13 mouse cellular contexts compared by ENCODE assay signal in the genomic region with DNA sequence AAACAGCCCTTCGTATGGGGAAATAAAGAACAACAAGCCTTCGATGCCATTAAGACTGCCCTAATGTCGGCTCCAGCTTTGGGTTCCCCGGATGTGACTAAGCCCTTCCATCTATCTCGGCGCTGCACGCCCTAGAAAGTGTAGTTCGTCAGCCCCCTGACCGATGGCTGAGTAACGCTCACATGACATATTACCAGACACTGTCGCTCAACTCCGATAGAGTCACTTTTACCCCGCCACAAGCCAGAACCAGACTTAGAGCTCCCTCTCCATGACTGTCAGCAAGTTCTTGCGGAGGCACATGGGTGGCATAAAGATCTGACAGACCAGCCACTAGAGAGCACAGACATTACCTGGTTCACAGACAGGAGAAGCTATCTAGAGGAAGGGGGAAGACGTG. TPM values are rescaled to one million over a fixed set of nuclear protein-coding genes. Genes with fewer than 3 reads are reported as not detected.
DNase-seq lines count a peak whose midpoint lies in the region; ATAC-seq and TF ChIP-seq lines count a peak whose summit lies in the region.
"Had no signal": no experiment of that assay in that cellular context is flagged by ENCODE, and none has a peak within 500 bp of the region (broad histone marks: within the 10 kb centered on the region; RNA-seq: fewer than 3 reads in every experiment).

No protein-coding gene starts in this region.

- H3K27me3 ChIP-seq in kidney, embryonic 14.5 days (ENCODE audit: control insufficient read depth, insufficient read depth, low read length), result no peaks in the 10 kb centered on the region
- no peaks in the 10 kb centered on the region for H3K27me3 ChIP-seq in kidney, adult 2 months (replicated peaks; ENCODE audit: control insufficient read depth, insufficient read depth, low read length)
- no peaks in the 10 kb centered on the region for H3K27me3 ChIP-seq in neural tube, embryonic 12.5 days (replicated peaks)
- no peaks in the 10 kb centered on the region for H3K27me3 ChIP-seq in neural tube, embryonic 15.5 days (replicated peaks)
- H3K27me3 ChIP-seq: limb, embryonic 15.5 days had no signal

- no peak for TF ChIP-seq POLR2A in kidney, adult 2 months (IDR thresholded peaks at IDR 0.05; ENCODE audit: low read depth, low read length)

- H3K9me3 ChIP-seq in kidney, embryonic 14.5 days (ENCODE audit: control insufficient read depth, low read length), result peaks cover 4% of the 10 kb centered on the region
- no peaks in the 10 kb centered on the region for H3K9me3 ChIP-seq in neural tube, embryonic 12.5 days
- no peaks in the 10 kb centered on the region for H3K9me3 ChIP-seq in neural tube, embryonic 15.5 days (replicated peaks)

- TF ChIP-seq CTCF in kidney, adult 2 months (conservative IDR thresholded peaks at IDR 0.05; ENCODE audit: insufficient read depth, insufficient read length, low read depth, low read length), result no peak
- TF ChIP-seq CTCF in gastrocnemius, adult 2 months (IDR thresholded peaks at IDR 0.05), result no peak

- 95% methylated on average over 15 of the region's 15 CpGs for WGBS in kidney, embryonic 14.5 days
- WGBS in kidney, adult 2 months, result 94% methylated on average over 15 of the region's 15 CpGs
- WGBS in neural tube, embryonic 12.5 days, result 96% methylated on average over 15 of the region's 15 CpGs
- WGBS in neural tube, embryonic 15.5 days, result 97% methylated on average over 15 of the region's 15 CpGs

- no peak overlapping the region for H3K27ac ChIP-seq in kidney, embryonic 14.5 days (ENCODE audit: low read depth, low read length)
- no peak overlapping the region for H3K27ac ChIP-seq in kidney, adult 2 months (ENCODE audit: insufficient read depth, low read depth, low read length)
- H3K27ac ChIP-seq in neural tube, embryonic 12.5 days, result no peak overlapping the region
- H3K27ac ChIP-seq in neural tube, embryonic 15.5 days (replicated peaks), result no peak overlapping the region
- no peak overlapping the region for H3K27ac ChIP-seq in gastrocnemius, adult 2 months
- H3K27ac ChIP-seq: limb, embryonic 15.5 days had no signal

- H3K4me1 ChIP-seq in kidney, embryonic 14.5 days (ENCODE audit: control insufficient read depth, insufficient read depth, low read length), result no peaks in the 10 kb centered on the region
- H3K4me1 ChIP-seq in kidney, adult 2 months (ENCODE audit: control insufficient read depth, insufficient read depth, low read length), result no peaks in the 10 kb centered on the region
- no peaks in the 10 kb centered on the region for H3K4me1 ChIP-seq in neural tube, embryonic 12.5 days
- H3K4me1 ChIP-seq in neural tube, embryonic 15.5 days, result peaks cover 10% of the 10 kb centered on the region; the same call in 1 of the 2 replicates
- H3K4me1 ChIP-seq: limb, embryonic 15.5 days had no signal

- no peak overlapping the region for H3K9ac ChIP-seq in kidney, embryonic 14.5 days (ENCODE audit: low read depth, low read length)
- H3K9ac ChIP-seq in neural tube, embryonic 12.5 days, result no peak overlapping the region
- H3K9ac ChIP-seq in neural tube, embryonic 15.5 days (replicated peaks), result no peak overlapping the region
- H3K9ac ChIP-seq: limb, embryonic 15.5 days had no signal

- no peak for ATAC-seq in kidney, embryonic 14.5 days (ENCODE audit: low FRiP score, low TSS enrichment)
- no peak for ATAC-seq in neural tube, embryonic 12.5 days (ENCODE audit: low FRiP score, low read depth)
- no peak for ATAC-seq in neural tube, embryonic 15.5 days (ENCODE audit: low FRiP score)

- DNase-seq in cerebellum, adult 9-11 months, result peak; percentile 36
- DNase-seq in cerebellum, adult 8-10 months, result no peak
- no peak for DNase-seq in kidney, adult 2 months
- no peak for DNase-seq in gastrocnemius, adult 2 months
- no peak for DNase-seq in gastrocnemius, postnatal 14 days
- DNase-seq: adrenal gland, postnatal 25 days; kidney, postnatal 36 days; layer of hippocampus, postnatal 36 days; spleen, adult 18-20 months had no signal

- no peak overlapping the region for H3K4me3 ChIP-seq in kidney, embryonic 14.5 days (ENCODE audit: low read length)
- no peak overlapping the region for H3K4me3 ChIP-seq in kidney, adult 2 months (ENCODE audit: insufficient read depth, low read depth, low read length)
- no peak overlapping the region for H3K4me3 ChIP-seq in neural tube, embryonic 12.5 days
- H3K4me3 ChIP-seq in neural tube, embryonic 15.5 days (replicated peaks), result no peak overlapping the region
- H3K4me3 ChIP-seq in gastrocnemius, adult 2 months, result no peak overlapping the region

- peak overlapping the region; percentile 48; the same call in 1 of the 2 replicates for H3K4me2 ChIP-seq in kidney, embryonic 14.5 days (replicated peaks; ENCODE audit: low read depth, low read length)
- H3K4me2 ChIP-seq in neural tube, embryonic 12.5 days (replicated peaks), result peak overlapping the region; percentile 2; the same call in 1 of the 2 replicates
- H3K4me2 ChIP-seq in neural tube, embryonic 15.5 days, result no peak overlapping the region

- intact Hi-C loops in gastrocnemius, adult 2 months (cut with DNase I), result no loop called here
- intact Hi-C loops in gastrocnemius, postnatal 14 days (cut with DNase I; ENCODE audit: low total_unique reads), result no loop called here

- H3K36me3 ChIP-seq in kidney, embryonic 14.5 days (ENCODE audit: control insufficient read depth, insufficient read depth, low read length), result no peaks in the 10 kb centered on the region
- H3K36me3 ChIP-seq in kidney, adult 2 months (ENCODE audit: control insufficient read depth, insufficient read depth, low read length), result peaks cover 2% of the 10 kb centered on the region; the same call in 1 of the 2 replicates
- H3K36me3 ChIP-seq in neural tube, embryonic 12.5 days, result no peaks in the 10 kb centered on the region; the same call in 1 of the 2 replicates
- H3K36me3 ChIP-seq in neural tube, embryonic 15.5 days, result peaks cover 3% of the 10 kb centered on the region; the same call in 1 of the 2 replicates
- H3K36me3 ChIP-seq: limb, embryonic 15.5 days had no signal

RNA-seq across cellular contexts. Expression of a gene that starts 16.1 kb away (rescaled TPM):
- polyA plus RNA-seq in kidney, embryonic 14.5 days (2014; fragmentation: Nextera tagmentation; extraction: Ambion mirVana), result 6.8 and 6.9 TPM in 2 replicates
- polyA plus RNA-seq in kidney, adult 2 months (2012; rRNA removed), result 0.46 and 0.69 TPM in 2 replicates
- 6.0 and 6.1 TPM in 2 replicates for polyA plus RNA-seq in neural tube, embryonic 12.5 days (2016; fragmentation: Nextera tagmentation; extraction: Ambion mirVana)
- polyA plus RNA-seq in neural tube, embryonic 15.5 days (2015; fragmentation: Nextera tagmentation; extraction: Ambion mirVana), result 9.2 and 9.3 TPM in 2 replicates
- 1 to 10 TPM; 2.9 to 4.1 TPM for total RNA-seq in gastrocnemius, adult 2 months (2021)
- total RNA-seq in gastrocnemius, postnatal 14 days (2021), result 1 to 10 TPM; 3.1 to 3.7 TPM

RNA-seq across cellular contexts. Expression of a gene that starts 19.2 kb away (rescaled TPM):
- polyA plus RNA-seq in kidney, embryonic 14.5 days (2014; fragmentation: Nextera tagmentation; extraction: Ambion mirVana), result 2.0 and 2.2 TPM in 2 replicates
- polyA plus RNA-seq in kidney, adult 2 months (2012; rRNA removed), result 3.1 and 3.5 TPM in 2 replicates
- polyA plus RNA-seq in neural tube, embryonic 12.5 days (2016; fragmentation: Nextera tagmentation; extraction: Ambion mirVana), result 2.3 and 2.8 TPM in 2 replicates
- polyA plus RNA-seq in neural tube, embryonic 15.5 days (2015; fragmentation: Nextera tagmentation; extraction: Ambion mirVana), result 7.4 and 9.0 TPM in 2 replicates
- under 1 TPM; 0.20 to 0.39 TPM for total RNA-seq in gastrocnemius, adult 2 months (2021)
- total RNA-seq in gastrocnemius, postnatal 14 days (2021), result under 1 TPM; 0.33 to 0.47 TPM

RNA-seq across cellular contexts. Expression of a gene that starts 25.7 kb away (rescaled TPM):
- polyA plus RNA-seq in kidney, embryonic 14.5 days (2014; fragmentation: Nextera tagmentation; extraction: Ambion mirVana), result 24.3 and 27.9 TPM in 2 replicates
- polyA plus RNA-seq in kidney, adult 2 months (2012; rRNA removed), result 7.2 and 7.7 TPM in 2 replicates
- polyA plus RNA-seq in neural tube, embryonic 12.5 days (2016; fragmentation: Nextera tagmentation; extraction: Ambion mirVana), result 24.2 and 27.1 TPM in 2 replicates
- 19.5 and 23.5 TPM in 2 replicates for polyA plus RNA-seq in neural tube, embryonic 15.5 days (2015; fragmentation: Nextera tagmentation; extraction: Ambion mirVana)
- 10 to 100 TPM in 1 of 2 experiments, 1 to 10 TPM in 1; 8.3 to 10.2 TPM for total RNA-seq in gastrocnemius, adult 2 months (2021)
- 10 to 100 TPM in 1 of 2 experiments, 1 to 10 TPM in 1; 9.3 to 10.3 TPM for total RNA-seq in gastrocnemius, postnatal 14 days (2021)

RNA-seq across cellular contexts. Expression of a gene that starts 37.1 kb away (rescaled TPM):
- polyA plus RNA-seq in kidney, embryonic 14.5 days (2014; fragmentation: Nextera tagmentation; extraction: Ambion mirVana), result 22.3 and 27.0 TPM in 2 replicates
- 22.4 and 31.3 TPM in 2 replicates for polyA plus RNA-seq in kidney, adult 2 months (2012; rRNA removed)
- polyA plus RNA-seq in neural tube, embryonic 12.5 days (2016; fragmentation: Nextera tagmentation; extraction: Ambion mirVana), result 136 and 143 TPM in 2 replicates
- polyA plus RNA-seq in neural tube, embryonic 15.5 days (2015; fragmentation: Nextera tagmentation; extraction: Ambion mirVana), result 152 and 195 TPM in 2 replicates
- under 1 TPM in 1 of 2 experiments, not detected in 1; 0.47 TPM for total RNA-seq in gastrocnemius, adult 2 months (2021)
- total RNA-seq in gastrocnemius, postnatal 14 days (2021), result under 1 TPM; 0.31 to 0.62 TPM

RNA-seq across cellular contexts. Expression of a gene that starts 41.3 kb away (rescaled TPM):
- polyA plus RNA-seq in kidney, embryonic 14.5 days (2014; fragmentation: Nextera tagmentation; extraction: Ambion mirVana), result 17.9 and 19.4 TPM in 2 replicates
- polyA plus RNA-seq in kidney, adult 2 months (2012; rRNA removed), result 0.86 and 1.9 TPM in 2 replicates
- polyA plus RNA-seq in neural tube, embryonic 12.5 days (2016; fragmentation: Nextera tagmentation; extraction: Ambion mirVana), result 12.8 and 17.0 TPM in 2 replicates
- 14.7 and 14.8 TPM in 2 replicates for polyA plus RNA-seq in neural tube, embryonic 15.5 days (2015; fragmentation: Nextera tagmentation; extraction: Ambion mirVana)
- 1 to 10 TPM; 2.9 to 3.8 TPM for total RNA-seq in gastrocnemius, adult 2 months (2021)
- 1 to 10 TPM; 3.1 to 3.6 TPM for total RNA-seq in gastrocnemius, postnatal 14 days (2021)
